Mouse (Mus musculus) subcutaneous adipose tissue, adult 2 months (tissue): ENCODE measurements around the gene Uncx. TPM values are rescaled to one million over a fixed set of nuclear protein-coding genes. Genes with fewer than 3 reads are reported as not detected.

Experiments used
- polyA plus RNA-seq: library from polyadenylated mRNA; depleted of rRNA; stranded (reverse); fragments of >200 nt; gene quantifications from 2 replicates; pipeline ENCODE4 v1.2.3, GENCODE M21; 2012; ENCODE audit warnings: low replicate concordance; rRNA removed

Gene Uncx
- not detected in 2 replicates for polyA plus RNA-seq

DNA sequence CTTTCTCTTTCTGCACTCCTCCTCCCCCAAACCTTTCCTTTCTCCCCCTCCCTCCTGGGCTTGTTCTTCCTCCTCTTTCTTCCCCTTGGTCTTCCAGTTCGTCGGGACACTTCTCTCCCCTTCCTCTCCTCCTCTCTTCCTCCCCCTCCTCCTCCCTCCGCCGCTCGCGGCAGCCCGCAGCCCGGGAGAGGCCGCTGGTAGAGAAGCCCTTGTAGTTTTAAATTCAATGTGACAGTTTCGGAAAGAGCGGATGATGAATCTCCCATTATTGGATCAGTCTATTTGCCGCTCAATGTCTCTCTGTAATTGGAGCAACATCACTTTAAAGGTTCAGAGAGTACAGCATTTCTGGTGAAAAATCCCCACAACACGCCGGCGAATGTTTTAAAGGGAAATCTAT is at the start of gene Uncx:
Gene Uncx, plus strand, starts transcription at position 281 of the 400 bp plus-strand sequence.

Other genes with a start within 250 kb of the Uncx start
- 36.3 and 61.5 TPM in 2 replicates for gene Adap1, start 217.9 kb upstream of the Uncx start, polyA plus RNA-seq
- gene Cox19, start 192.1 kb upstream of the Uncx start, polyA plus RNA-seq = 131 and 211 TPM in 2 replicates
- gene Cyp2w1, start 190.9 kb upstream of the Uncx start, polyA plus RNA-seq = not detected in 2 replicates
- gene Gpr146, start 165.8 kb upstream of the Uncx start, polyA plus RNA-seq = 34.4 and 64.9 TPM in 2 replicates
- gene C130050O18Rik, start 138.2 kb upstream of the Uncx start, polyA plus RNA-seq = 1.9 and 3.7 TPM in 2 replicates
- gene Gper1, start 120.3 kb upstream of the Uncx start, polyA plus RNA-seq = 7.3 and 9.9 TPM in 2 replicates
- 9.0 and 18.2 TPM in 2 replicates for gene 3110082I17Rik, start 83.0 kb upstream of the Uncx start, polyA plus RNA-seq
- 21.4 and 28.9 TPM in 2 replicates for gene Zfand2a, start 58.9 kb upstream of the Uncx start, polyA plus RNA-seq
- gene Micall2, start 192.8 kb downstream of the Uncx start, polyA plus RNA-seq = 4.5 and 6.7 TPM in 2 replicates
- gene Ints1, start 232.2 kb downstream of the Uncx start, polyA plus RNA-seq = 35.6 and 71.3 TPM in 2 replicates
- gene Mafk, start 248.0 kb downstream of the Uncx start, polyA plus RNA-seq = 15.7 and 21.2 TPM in 2 replicates